Mouse (Mus musculus) adrenal gland, postnatal 14 days (tissue): Measurements from ENCODE around the gene Them7. TPM values are rescaled to one million over a fixed set of nuclear protein-coding genes. Genes with fewer than 3 reads are reported as not detected.

ENCODE experiments used
- DNase-seq: peaks from one replicate; pipeline ENCODE4 v3.0.0; 2021; ENCODE audit warnings: mixed read lengths
- total RNA-seq: library from RNA; stranded (reverse); gene quantifications from 2 replicates; pipeline ENCODE4 v1.2.3, GENCODE M21; 2021

The Them7 gene
- total RNA-seq, 1 experiment from 2014 or later: 2.5 TPM

- DNase-seq: peak; percentile 42
Observed at GRCm38 (mm10) chr2:105311414-105311813, 87.3 kb downstream of the Them7 start.

GRCm38 (mm10) chr2:105311991-105312390 is 87.9 kb downstream of the Them7 start:
- DNase-seq: no peak

- no peak for DNase-seq
Observed at GRCm38 (mm10) chr2:105313077-105313476, 89.0 kb downstream of the Them7 start.

GRCm38 (mm10) chr2:105317556-105318184 is 93.5 kb downstream of the Them7 start:
- DNase-seq: no peak

GRCm38 (mm10) chr2:105326067-105326466 is 101.9 kb downstream of the Them7 start:
- no peak for DNase-seq

GRCm38 (mm10) chr2:105330024-105330423 is 105.9 kb downstream of the Them7 start:
- DNase-seq: no peak

GRCm38 (mm10) chr2:105333107-105333506 is 109.0 kb downstream of the Them7 start:
- no peak for DNase-seq

GRCm38 (mm10) chr2:105333976-105334713 is 110.0 kb downstream of the Them7 start:
- DNase-seq: peak; percentile 45

GRCm38 (mm10) chr2:105335661-105336060 is 111.5 kb downstream of the Them7 start:
- DNase-seq: peak; percentile 30

- no peak for DNase-seq
Observed at GRCm38 (mm10) chr2:105336314-105337027, 112.4 kb downstream of the Them7 start.

- DNase-seq: no peak
Observed at GRCm38 (mm10) chr2:105337171-105337875, 113.2 kb downstream of the Them7 start.

- peak; percentile 17 for DNase-seq
Observed at GRCm38 (mm10) chr2:105339993-105340392, 115.9 kb downstream of the Them7 start.

GRCm38 (mm10) chr2:105348886-105349285 is 124.8 kb downstream of the Them7 start:
- no peak for DNase-seq

GRCm38 (mm10) chr2:105356791-105357190 is 132.7 kb downstream of the Them7 start:
- DNase-seq: no peak

- no peak for DNase-seq
Observed at GRCm38 (mm10) chr2:105358040-105358439, 133.9 kb downstream of the Them7 start.

GRCm38 (mm10) chr2:105367623-105368022 is 143.5 kb downstream of the Them7 start:
- DNase-seq: peak; percentile 18

- DNase-seq: no peak
Observed at GRCm38 (mm10) chr2:105370240-105370639, 146.1 kb downstream of the Them7 start.

GRCm38 (mm10) chr2:105370698-105371097 is 146.6 kb downstream of the Them7 start:
- no peak for DNase-seq

- DNase-seq: no peak
Observed at GRCm38 (mm10) chr2:105372156-105372555, 148.0 kb downstream of the Them7 start.

GRCm38 (mm10) chr2:105372727-105373126 is 148.6 kb downstream of the Them7 start:
- DNase-seq: no peak

GRCm38 (mm10) chr2:105373658-105374057 is 149.5 kb downstream of the Them7 start:
- no peak for DNase-seq

GRCm38 (mm10) chr2:105375261-105375660 is 151.1 kb downstream of the Them7 start:
- DNase-seq: no peak
